Comparison of ENCODE assay signal across 12 mouse cellular contexts in the genomic region with DNA sequence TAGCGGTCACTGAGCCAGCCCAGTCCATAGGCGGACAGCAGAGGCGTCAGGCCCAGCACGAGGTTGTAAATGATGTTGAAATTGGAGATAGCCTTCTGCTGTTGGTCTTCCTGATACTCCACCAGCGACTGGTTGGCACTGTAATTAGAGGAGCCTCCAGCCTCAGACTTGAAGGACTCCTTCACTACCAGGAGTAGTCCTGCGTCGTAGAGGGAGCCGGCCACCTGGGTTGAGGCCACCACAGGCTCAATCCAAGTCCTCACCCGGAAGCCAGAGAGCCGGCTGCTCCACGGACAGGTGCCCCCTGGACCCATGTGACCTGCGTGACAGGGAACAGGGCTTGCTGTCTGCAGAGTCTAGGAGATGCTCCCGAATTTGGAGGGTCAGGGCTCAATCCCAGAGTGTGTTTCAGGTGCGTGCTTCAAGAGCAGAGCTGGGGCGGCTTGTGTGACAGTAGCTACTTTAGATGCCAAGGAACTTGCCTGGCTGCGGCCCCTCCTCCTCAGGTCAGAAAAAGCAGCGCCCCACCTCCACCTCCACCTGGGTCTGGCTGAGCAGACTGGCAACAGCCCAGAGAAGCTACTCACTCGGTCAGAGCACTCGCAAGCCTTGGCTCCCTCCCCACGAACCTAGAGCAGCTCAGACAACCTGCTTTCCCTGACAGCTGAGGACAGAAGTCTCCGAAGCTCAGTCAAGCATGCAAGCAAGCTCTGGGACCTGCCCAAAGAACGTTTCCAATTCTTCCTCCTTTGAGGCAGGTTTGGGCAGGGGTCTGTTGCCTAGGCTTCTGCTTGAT. TPM values are rescaled to one million over a fixed set of nuclear protein-coding genes. Genes with fewer than 3 reads are reported as not detected.
DNase-seq lines count a peak whose midpoint lies in the region; ATAC-seq lines count a peak whose summit lies in the region.
"Had no signal": no experiment of that assay in that cellular context is flagged by ENCODE, and none has a peak within 500 bp of the region (broad histone marks: within the 10 kb centered on the region; RNA-seq: fewer than 3 reads in every experiment).

A gene (minus strand): TSS at position 449 of the 796 bp plus-strand sequence.

- H3K4me3 ChIP-seq in lung, embryonic 15.5 days = no peak within 1 kb of the TSS
- no peak within 1 kb of the TSS for H3K4me3 ChIP-seq in hindbrain, embryonic 13.5 days
- H3K4me3 ChIP-seq: myocyte had no signal

- peaks cover 7% of the 10 kb centered on the region; the same call in 1 of the 2 replicates for H3K27me3 ChIP-seq in lung, embryonic 15.5 days
- H3K27me3 ChIP-seq in hindbrain, embryonic 13.5 days = peaks cover 24% of the 10 kb centered on the region

- WGBS in lung, embryonic 15.5 days = 13% methylated on average over 22 of the region's 22 CpGs
- WGBS in hindbrain, embryonic 13.5 days = 17% methylated on average over 22 of the region's 22 CpGs

- no peak within 1 kb of the TSS for H3K9ac ChIP-seq in lung, embryonic 15.5 days
- H3K9ac ChIP-seq in hindbrain, embryonic 13.5 days = no peak within 1 kb of the TSS

- H3K4me2 ChIP-seq in lung, embryonic 15.5 days = peak within 1 kb of the TSS; percentile 27
- peak within 1 kb of the TSS; percentile 4; the same call in 1 of the 2 replicates for H3K4me2 ChIP-seq in hindbrain, embryonic 13.5 days

- peak; percentile 52; the same call in 1 of the 2 replicates for ATAC-seq in lung, embryonic 15.5 days (ENCODE audit: borderline replicate concordance, extremely low read depth, low FRiP score, low TSS enrichment)
- no peak for ATAC-seq in hindbrain, embryonic 13.5 days (ENCODE audit: low FRiP score)

- H3K27ac ChIP-seq in lung, embryonic 15.5 days = no peak within 1 kb of the TSS
- H3K27ac ChIP-seq in hindbrain, embryonic 13.5 days = no peak within 1 kb of the TSS

- H3K9me3 ChIP-seq in lung, embryonic 15.5 days = no peaks in the 10 kb centered on the region
- no peaks in the 10 kb centered on the region for H3K9me3 ChIP-seq in hindbrain, embryonic 13.5 days

- no peaks in the 10 kb centered on the region for H3K36me3 ChIP-seq in lung, embryonic 15.5 days
- H3K36me3 ChIP-seq in hindbrain, embryonic 13.5 days = no peaks in the 10 kb centered on the region

- no peaks in the 10 kb centered on the region for H3K4me1 ChIP-seq in lung, embryonic 15.5 days
- H3K4me1 ChIP-seq in hindbrain, embryonic 13.5 days (replicated peaks) = no peaks in the 10 kb centered on the region

- DNase-seq in lung, postnatal 14 days = no peak
- DNase-seq in cerebellum, postnatal 10 days = peak; percentile 73 to 83
- peak; percentile 33 to 52 for DNase-seq in kidney, postnatal 4 days
- DNase-seq in embryo, embryonic 9.5 days (ENCODE audit: extremely low spot score) = no peak
- DNase-seq in layer of hippocampus, adult 11-12 months (ENCODE audit: low spot score) = no peak
- DNase-seq in urinary bladder, postnatal 10 days (ENCODE audit: low spot score) = no peak
- DNase-seq: layer of hippocampus, postnatal 36 days had no signal

RNA-seq across cellular contexts. Expression of the gene that starts here (rescaled TPM):
- polyA plus RNA-seq in lung, embryonic 15.5 days (2015; fragmentation: Nextera tagmentation; extraction: Ambion mirVana) = 0.70 and 3.4 TPM in 2 replicates
- 0.08 TPM in 1 of 2 replicates, not detected in the other for polyA plus RNA-seq in hindbrain, embryonic 13.5 days (2015; fragmentation: Nextera tagmentation; extraction: Ambion mirVana)
- polyA plus RNA-seq: brain, embryonic 14.5 days; myocyte; small intestine, adult 2 months had no signal

Comparison
In these comparisons a context has a peak if more than half of its experiments do, and no peak if none do; other contexts are left out.
1. DNase-seq: peak in cerebellum, postnatal 10 days (2 of 2) and kidney, postnatal 4 days (2 of 2); none in lung, postnatal 14 days (single experiment), embryo, embryonic 9.5 days (single experiment), layer of hippocampus, adult 11-12 months (single experiment) and urinary bladder, postnatal 10 days (single experiment).